Mouse (Mus musculus): ENCODE measurements at regions not wholly inside any gene's neighbourhood (a gene's known extent, or its start where the extent isn't known, plus 50 kb on each side); places are given as distances from the start of the nearest gene placed in this dataset.

GRCm38 (mm10) chr13:16291661-16292291, 280.1 kb downstream of the Inhba start:
- TF ChIP-seq POLR2A (IDR thresholded peaks at IDR 0.05; ENCODE audit: borderline replicate concordance, control insufficient read depth, low read depth, low read length): no peak
- TF ChIP-seq CTCF (IDR thresholded peaks at IDR 0.05; ENCODE audit: control insufficient read depth, insufficient read depth, low read length): no peak

Measured in bone marrow, adult 2 months (tissue).